Mouse (Mus musculus) testis, adult 2 months (tissue): ENCODE measurements around the gene Scn1b. TPM values are rescaled to one million over a fixed set of nuclear protein-coding genes. Genes with fewer than 3 reads are reported as not detected.

Experiments used
- H3K27ac ChIP-seq: fragments of 200-500 bp; 2 replicates; pipeline ENCODE4 v1.5.1; 2012; ENCODE audit warnings: low read depth, low read length; ENCODE audit not compliant: control insufficient read depth, insufficient read depth
- H3K27me3 ChIP-seq: fragments of 200-500 bp; 2 replicates; pipeline ENCODE4 v1.6.1; 2012; ENCODE audit warnings: mild to moderate bottlenecking, low read length, moderate library complexity; ENCODE audit not compliant: control insufficient read depth, insufficient read depth
- H3K36me3 ChIP-seq: fragments of 200-500 bp; 2 replicates; pipeline ENCODE4 v1.6.1; 2012; ENCODE audit warnings: mild to moderate bottlenecking, low read length; ENCODE audit not compliant: control insufficient read depth, insufficient read depth
- H3K4me1 ChIP-seq: fragments of 200-500 bp; 2 replicates; pipeline ENCODE4 v1.6.1; 2012; ENCODE audit warnings: low read length; ENCODE audit not compliant: control insufficient read depth, insufficient read depth
- H3K4me3 ChIP-seq: fragments of 200-500 bp; 2 replicates; pipeline ENCODE4 v1.5.1; 2012; ENCODE audit warnings: low read depth, mild to moderate bottlenecking, low read length, moderate library complexity, mixed read lengths; ENCODE audit not compliant: control insufficient read depth
- CTCF ChIP-seq: fragments of 200-500 bp; IDR thresholded peaks from 2 replicates; pipeline ENCODE4 v1.5.1; 2012; ENCODE audit warnings: low read depth, mild to moderate bottlenecking, inconsistent platforms, low read length, moderate library complexity; ENCODE audit not compliant: control insufficient read depth, insufficient read depth, insufficient replicate concordance
- POLR2A ChIP-seq: fragments of 200-500 bp; IDR thresholded peaks from 2 replicates; pipeline ENCODE4 v1.6.1; 2012; ENCODE audit warnings: low read depth, mild to moderate bottlenecking, inconsistent platforms, low read length, moderate library complexity; ENCODE audit not compliant: control insufficient read depth
- polyA plus RNA-seq: library from polyadenylated mRNA; depleted of rRNA; stranded (reverse); fragments of >200 nt; gene quantifications from 2 replicates; pipeline ENCODE4 v1.2.3, GENCODE M21; 2012

The Scn1b gene
- polyA plus RNA-seq, 1 experiment, result 1.4 TPM

- no peaks in the 10 kb centered on the region for H3K36me3 ChIP-seq
- no peak overlapping the region for H3K27ac ChIP-seq
- H3K4me1 ChIP-seq, result peaks cover 10% of the 10 kb centered on the region
- H3K4me3 ChIP-seq, result no peak overlapping the region
- no peak for TF ChIP-seq POLR2A
- no peak for TF ChIP-seq CTCF
- H3K27me3 ChIP-seq, result no peaks in the 10 kb centered on the region; the same call in 1 of the 2 replicates
These were observed 13.0 kb downstream of the Scn1b start for GRCm38 (mm10) chr7:31113800-31114199.

DNA sequence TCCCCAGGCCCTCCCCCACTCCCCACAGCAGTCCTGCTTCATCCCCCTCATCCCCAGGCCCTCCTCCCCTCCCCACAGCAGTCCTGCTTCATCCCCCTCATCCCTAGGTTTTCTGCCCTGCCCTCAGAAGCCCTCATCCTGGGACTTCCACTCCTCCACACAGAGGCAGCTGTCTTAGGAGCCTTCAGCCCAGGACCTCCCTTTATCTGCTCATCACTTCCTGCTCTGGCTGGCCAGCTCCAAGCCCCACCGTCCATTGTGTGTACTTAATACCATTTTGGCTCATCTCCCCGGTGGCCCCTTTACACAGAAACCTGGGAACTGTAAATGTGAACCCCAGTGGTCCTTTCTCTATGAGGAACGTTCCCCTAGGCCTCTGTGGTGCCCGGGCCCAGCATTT is 14.8 kb downstream of the Scn1b start:
- Histone ChIP-seq H3K4me3 (no peak overlapping the region), H3K4me1 (peaks cover 10% of the 10 kb centered on the region), H3K36me3 (no peaks in the 10 kb centered on the region), H3K27ac (no peak overlapping the region), H3K27me3 (no peaks in the 10 kb centered on the region; the same call in 1 of the 2 replicates)
- TF ChIP-seq CTCF (no peak), POLR2A (no peak)

DNA sequence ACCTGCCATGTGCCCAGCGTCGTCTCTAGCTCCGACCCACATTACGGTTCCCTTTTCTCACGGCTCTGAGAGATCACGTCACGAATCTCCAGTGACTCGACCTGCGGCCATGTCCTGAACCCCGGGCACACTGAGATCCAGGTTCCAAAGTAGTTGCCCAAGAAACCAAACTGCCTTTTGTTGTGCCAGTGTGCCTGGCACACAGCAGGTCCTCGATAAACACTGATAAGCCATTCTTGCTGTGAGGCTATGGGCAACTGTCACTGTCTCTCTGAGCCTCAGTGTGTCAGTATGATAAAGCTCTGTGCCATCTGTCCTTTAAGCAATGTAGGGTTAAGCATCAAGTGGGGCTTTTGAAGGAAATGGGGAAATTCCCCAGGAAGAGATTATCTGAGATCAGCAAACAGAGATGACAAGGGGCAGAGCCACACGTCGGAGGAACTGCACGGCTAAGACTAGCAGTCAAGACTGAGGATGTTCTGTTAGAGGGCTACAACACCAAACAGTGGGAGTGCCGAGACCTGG is 15.9 kb downstream of the Scn1b start:
- Histone ChIP-seq H3K36me3 (no peaks in the 10 kb centered on the region), H3K4me3 (no peak overlapping the region), H3K27ac (no peak overlapping the region), H3K27me3 (no peaks in the 10 kb centered on the region; the same call in 1 of the 2 replicates), H3K4me1 (peaks cover 10% of the 10 kb centered on the region)
- TF ChIP-seq POLR2A (no peak), CTCF (no peak)

- Histone ChIP-seq H3K4me1 (no peaks in the 10 kb centered on the region), H3K4me3 (no peak overlapping the region), H3K36me3 (no peaks in the 10 kb centered on the region), H3K27me3 (no peaks in the 10 kb centered on the region), H3K27ac (no peak overlapping the region)
- TF ChIP-seq POLR2A (no peak), CTCF (no peak)
These were observed 17.0 kb downstream of the Scn1b start for GRCm38 (mm10) chr7:31109796-31110195.

DNA sequence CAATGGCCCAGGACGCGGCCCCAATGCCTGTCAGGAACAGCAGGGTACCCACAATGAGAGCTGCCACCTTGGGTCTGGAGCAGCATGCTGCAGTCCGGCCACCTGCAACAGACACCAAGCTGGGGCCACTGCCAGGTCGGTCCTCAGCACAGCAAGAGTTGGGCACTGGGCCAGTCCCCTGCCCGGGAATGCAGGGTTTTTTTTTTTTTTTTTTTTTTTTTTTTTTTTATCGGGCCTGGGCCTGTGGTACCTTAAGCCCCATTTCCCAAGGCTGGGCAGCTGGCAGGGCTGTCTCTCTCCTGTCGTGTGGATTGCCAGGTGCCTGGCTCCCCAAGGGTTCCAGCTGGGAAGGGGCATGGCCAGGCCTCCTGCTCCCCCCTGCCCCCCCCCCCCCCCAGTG is 17.7 kb downstream of the Scn1b start:
- TF ChIP-seq CTCF (no peak), POLR2A (no peak)
- H3K36me3 ChIP-seq, result no peaks in the 10 kb centered on the region
- H3K4me1 ChIP-seq, result no peaks in the 10 kb centered on the region
- no peak overlapping the region for H3K27ac ChIP-seq
- H3K27me3 ChIP-seq, result no peaks in the 10 kb centered on the region
- no peak overlapping the region for H3K4me3 ChIP-seq

- Histone ChIP-seq H3K27ac (no peak overlapping the region), H3K4me3 (no peak overlapping the region), H3K36me3 (no peaks in the 10 kb centered on the region), H3K27me3 (no peaks in the 10 kb centered on the region), H3K4me1 (no peaks in the 10 kb centered on the region)
- no peak for TF ChIP-seq POLR2A
- no peak for TF ChIP-seq CTCF
These were observed 19.0 kb downstream of the Scn1b start for GRCm38 (mm10) chr7:31107781-31108180.

- H3K4me3 ChIP-seq, result no peak overlapping the region
- no peaks in the 10 kb centered on the region for H3K27me3 ChIP-seq
- no peak for TF ChIP-seq CTCF
- no peak for TF ChIP-seq POLR2A
- no peaks in the 10 kb centered on the region for H3K36me3 ChIP-seq
- H3K4me1 ChIP-seq, result no peaks in the 10 kb centered on the region
- no peak overlapping the region for H3K27ac ChIP-seq
These were observed 20.6 kb downstream of the Scn1b start for GRCm38 (mm10) chr7:31106166-31106565.
